Mouse (Mus musculus) liver, embryonic 14.5 days (tissue): ENCODE measurements around the gene Apobr. TPM values are rescaled to one million over a fixed set of nuclear protein-coding genes. Genes with fewer than 3 reads are reported as not detected.
A peak's percentile ranks its signal among the peaks of the same experiment; 100 is the strongest.

ENCODE experiments used
- ATAC-seq: fragments of 200-750 bp; cut with Nextera tagmentation; 2 replicates; pipeline ENCODE4 v1.8.0; 2017; ENCODE audit warnings: moderate number of reproducible peaks, mild to moderate bottlenecking, moderate library complexity; ENCODE audit not compliant: insufficient read depth
- DNase-seq, 3 experiments: peaks; one replicate each; pipeline ENCODE4 v3.0.0-alpha.2; 2012 to 2013; ENCODE audit warnings: low read depth in 3 of 3, low spot score in 3 of 3
- H3K27ac ChIP-seq: fragments of 300-500 bp; sonication (generic); 2 replicates; pipeline ENCODE4 v1.5.1; 2014; ENCODE audit warnings: moderate library complexity, mild to moderate bottlenecking, control low read depth, inconsistent platforms
- H3K27me3 ChIP-seq: fragments of 300-500 bp; sonication (generic); 2 replicates; pipeline ENCODE4 v1.6.1; 2014; ENCODE audit warnings: mild to moderate bottlenecking, low read length, moderate library complexity; ENCODE audit not compliant: control insufficient read depth, insufficient read depth
- H3K36me3 ChIP-seq: fragments of 300-500 bp; sonication (generic); replicated peaks from 2 replicates; pipeline ENCODE4 v1.6.1; 2014; ENCODE audit warnings: low read depth; ENCODE audit not compliant: control insufficient read depth, insufficient read depth
- H3K4me1 ChIP-seq, 2 experiments: fragments of 200-500 bp in 1 of 2; fragments of 300-500 bp in 1 of 2; sonication (generic) in 1 of 2; replicated peaks; 2 replicates each; pipeline ENCODE4 v1.6.1; 2012 to 2014; ENCODE audit warnings: antibody characterized with exemption in 1 of 2, inconsistent platforms in 1 of 2, low read length in 1 of 2; ENCODE audit not compliant: control insufficient read depth in 2 of 2, insufficient read depth in 2 of 2
- H3K4me2 ChIP-seq: fragments of 300-500 bp; sonication (generic); 2 replicates; pipeline ENCODE4 v1.6.1; 2014; ENCODE audit warnings: low read depth, mild to moderate bottlenecking, control low read depth, moderate library complexity
- H3K4me3 ChIP-seq, 2 experiments: fragments of 200-500 bp in 1 of 2; fragments of 300-500 bp in 1 of 2; sonication (generic) in 1 of 2; 2 replicates each; pipeline ENCODE4 v1.5.1; 2012 to 2014; ENCODE audit warnings: low read depth in 2 of 2, low read length in 2 of 2, mild to moderate bottlenecking in 2 of 2, control low read depth in 1 of 2, inconsistent platforms in 1 of 2, moderate library complexity in 1 of 2; ENCODE audit not compliant: insufficient read depth in 1 of 2
- H3K9ac ChIP-seq: fragments of 300-500 bp; sonication (generic); replicated peaks from 2 replicates; pipeline ENCODE4 v1.6.1; 2014; ENCODE audit warnings: mild to moderate bottlenecking, control low read depth, moderate library complexity
- H3K9me3 ChIP-seq: fragments of 300-500 bp; sonication (generic); 2 replicates; pipeline ENCODE4 v1.6.1; 2016; ENCODE audit warnings: low read length, mixed read lengths; ENCODE audit not compliant: control insufficient read depth
- CTCF ChIP-seq: IDR thresholded peaks from 2 replicates; pipeline ENCODE4 v1.5.1; 2016; ENCODE audit warnings: antibody characterized with exemption, low read depth, control low read depth
- EP300 ChIP-seq: IDR thresholded peaks from 2 replicates; pipeline ENCODE4 v1.6.1; 2016; ENCODE audit warnings: antibody characterized with exemption, low read depth
- WGBS: fragments of 180-500 bp; shearing (Covaris S2); extraction: QIAGEN DNeasy Blood & Tissue Kit; methylation state at CpG from one replicate; pipeline ENCODE4 v1.1.7; 2014; ENCODE audit not compliant: insufficient replicate concordance; 5-methylcytosine and 5-hydroxymethylcytosine counted together
- polyA plus RNA-seq, 2 experiments: library from polyadenylated mRNA; depleted of rRNA in 1 of 2; stranded (reverse) in 1 of 2; unstranded in 1 of 2; fragments of >200 nt; fragmentation: Nextera tagmentation in 1 of 2; extraction: Ambion mirVana in 1 of 2; gene quantifications; 2 replicates each; pipeline versions ENCODE4 v1.2.1 to v1.2.3; 2012 to 2014

Apobr gene
- polyA plus RNA-seq, 2 experiments: 0.69 to 1.6 TPM

DNA sequence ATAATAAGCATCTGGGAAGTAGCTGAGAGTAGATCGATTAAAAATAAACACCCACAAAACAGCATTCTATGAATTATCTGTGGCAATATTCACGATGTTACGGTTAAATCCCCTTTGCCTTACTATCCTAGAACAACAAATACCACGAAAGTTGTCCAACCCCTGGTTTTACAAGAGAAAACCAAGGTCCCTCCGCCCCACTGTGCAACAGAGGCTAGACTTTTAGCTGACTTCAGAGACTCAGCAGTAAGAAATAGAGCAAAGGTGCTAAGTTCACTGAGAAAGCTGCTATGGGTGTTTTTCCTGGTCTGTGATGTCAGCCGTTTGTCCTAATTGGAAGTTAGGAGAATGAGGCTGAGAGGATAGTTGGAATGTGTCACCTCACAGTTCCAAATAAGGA is 981 bp upstream of the Apobr start:
- Histone ChIP-seq H3K4me1 (peaks cover 3 to 10% of the 10 kb centered on the region in 2 experiments; a peak in 3 of 4 replicates), H3K27me3 (no peaks in the 10 kb centered on the region), H3K9me3 (no peaks in the 10 kb centered on the region), H3K9ac (peak overlapping the region; percentile 67; the same call in 1 of the 2 replicates), H3K4me2 (peak overlapping the region; percentile 75), H3K27ac (no peak overlapping the region), H3K4me3 (peak overlapping the region; percentile 68 to 93), H3K36me3 (no peaks in the 10 kb centered on the region)
- no peak for ATAC-seq
- WGBS: 41% methylated on average over 6 of the region's 6 CpGs
- no peak for TF ChIP-seq EP300
- TF ChIP-seq CTCF: no peak
- DNase-seq: no peak

DNA sequence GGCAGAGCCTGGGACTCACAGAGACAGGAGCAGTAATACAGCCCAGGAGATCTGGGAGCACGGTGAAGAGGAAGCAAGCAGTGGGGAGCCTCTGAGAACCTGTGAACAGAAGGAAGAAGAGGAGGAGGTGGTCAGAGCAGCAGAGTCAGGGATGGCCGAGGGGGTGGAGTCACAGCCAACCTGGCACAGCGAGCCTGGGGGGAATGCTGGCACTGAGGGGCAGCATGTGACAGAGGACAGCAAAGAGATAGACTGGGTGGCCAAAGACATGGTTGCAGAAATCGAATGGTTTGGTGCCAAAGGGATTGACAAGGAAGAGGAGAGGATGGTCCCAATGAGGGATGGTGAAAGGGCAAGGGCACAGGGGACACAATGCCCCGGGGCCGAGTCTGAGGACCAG is 975 bp downstream of the Apobr start, which contains the start of gene Cln3:
TSS of gene Cln3 (minus strand) at position 101 of the 400 bp plus-strand sequence.
- no peak within 1 kb of the TSS for H3K4me2 ChIP-seq
- no peak within 1 kb of the TSS for H3K9ac ChIP-seq
- H3K27me3 ChIP-seq: no peaks in the 10 kb centered on the region
- DNase-seq: no peak
- ATAC-seq: no peak
- H3K4me1 ChIP-seq: peaks cover 3 to 10% of the 10 kb centered on the region in 2 experiments; a peak in 3 of 4 replicates
- H3K36me3 ChIP-seq: no peaks in the 10 kb centered on the region
- no peak within 1 kb of the TSS for H3K27ac ChIP-seq
- WGBS: 42% methylated on average over 6 of the region's 6 CpGs
- H3K9me3 ChIP-seq: no peaks in the 10 kb centered on the region
- no peak for TF ChIP-seq CTCF
- no peak for TF ChIP-seq EP300
- 0 out of 4 replicates have a peak within 1 kb of the TSS, but pooled peaks of 1 of the 2 experiments have one; percentile 17 for H3K4me3 ChIP-seq

DNA sequence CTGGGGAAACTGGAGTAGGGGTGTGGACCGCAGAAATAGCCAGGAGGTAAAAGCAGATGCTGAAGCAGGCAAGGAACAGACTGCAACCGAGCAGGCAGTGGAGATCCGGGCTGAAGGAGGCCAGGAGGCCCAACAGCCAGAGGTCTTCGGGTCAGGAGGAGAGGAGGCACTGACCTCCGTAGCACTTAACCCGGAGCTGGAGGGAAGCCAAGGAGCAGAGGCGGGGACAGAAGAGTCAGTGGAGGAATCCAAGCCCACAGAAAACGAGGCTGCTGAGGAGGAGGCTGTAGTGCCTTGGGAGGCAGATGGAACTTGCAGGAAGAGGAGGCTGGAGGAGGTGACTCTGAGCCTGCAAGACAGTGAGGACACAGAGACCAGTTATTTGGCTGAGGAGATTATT is 2.1 kb downstream of the Apobr start:
- TF ChIP-seq EP300: no peak
- no peak for TF ChIP-seq CTCF
- no peak overlapping the region for H3K4me3 ChIP-seq
- no peaks in the 10 kb centered on the region for H3K27me3 ChIP-seq
- H3K36me3 ChIP-seq: no peaks in the 10 kb centered on the region
- ATAC-seq (no peak), DNase-seq (no peak)
- H3K9ac ChIP-seq: no peak overlapping the region
- H3K4me1 ChIP-seq: peaks cover 3 to 10% of the 10 kb centered on the region in 2 experiments; a peak in 3 of 4 replicates
- 59% methylated on average over 8 of the region's 8 CpGs for WGBS
- no peak overlapping the region for H3K27ac ChIP-seq
- no peaks in the 10 kb centered on the region for H3K9me3 ChIP-seq
- no peak overlapping the region for H3K4me2 ChIP-seq

DNA sequence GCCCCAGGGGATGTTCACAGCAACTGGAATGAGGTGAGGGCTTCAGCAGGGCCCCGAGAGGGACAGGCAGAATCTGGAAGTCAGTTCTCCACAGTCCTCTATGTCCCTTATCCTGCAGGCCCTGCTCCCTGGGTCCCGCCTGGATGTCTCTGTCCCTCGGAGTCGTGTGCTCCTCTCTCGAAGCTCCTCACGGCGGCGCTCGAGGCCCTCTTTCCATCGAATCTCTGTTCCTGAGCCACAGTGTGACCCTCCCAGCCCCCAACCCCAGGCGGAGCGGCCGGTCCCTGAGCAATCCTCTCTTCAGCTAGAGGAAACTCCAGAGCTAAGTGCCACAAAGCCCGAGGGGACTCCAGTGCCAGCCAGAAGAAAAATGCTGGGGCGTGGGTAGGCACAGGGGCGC is 3.0 kb downstream of the Apobr start:
- Histone ChIP-seq H3K4me2 (no peak overlapping the region), H3K36me3 (no peaks in the 10 kb centered on the region), H3K4me3 (no peak overlapping the region), H3K9me3 (no peaks in the 10 kb centered on the region), H3K4me1 (peaks cover 3 to 10% of the 10 kb centered on the region in 2 experiments; a peak in 3 of 4 replicates), H3K27ac (no peak overlapping the region), H3K9ac (no peak overlapping the region), H3K27me3 (no peaks in the 10 kb centered on the region)
- no peak for TF ChIP-seq EP300
- TF ChIP-seq CTCF: peak; percentile 61
- ATAC-seq (no peak), DNase-seq (no peak)
- WGBS: 28% methylated on average over 16 of the region's 16 CpGs

DNA sequence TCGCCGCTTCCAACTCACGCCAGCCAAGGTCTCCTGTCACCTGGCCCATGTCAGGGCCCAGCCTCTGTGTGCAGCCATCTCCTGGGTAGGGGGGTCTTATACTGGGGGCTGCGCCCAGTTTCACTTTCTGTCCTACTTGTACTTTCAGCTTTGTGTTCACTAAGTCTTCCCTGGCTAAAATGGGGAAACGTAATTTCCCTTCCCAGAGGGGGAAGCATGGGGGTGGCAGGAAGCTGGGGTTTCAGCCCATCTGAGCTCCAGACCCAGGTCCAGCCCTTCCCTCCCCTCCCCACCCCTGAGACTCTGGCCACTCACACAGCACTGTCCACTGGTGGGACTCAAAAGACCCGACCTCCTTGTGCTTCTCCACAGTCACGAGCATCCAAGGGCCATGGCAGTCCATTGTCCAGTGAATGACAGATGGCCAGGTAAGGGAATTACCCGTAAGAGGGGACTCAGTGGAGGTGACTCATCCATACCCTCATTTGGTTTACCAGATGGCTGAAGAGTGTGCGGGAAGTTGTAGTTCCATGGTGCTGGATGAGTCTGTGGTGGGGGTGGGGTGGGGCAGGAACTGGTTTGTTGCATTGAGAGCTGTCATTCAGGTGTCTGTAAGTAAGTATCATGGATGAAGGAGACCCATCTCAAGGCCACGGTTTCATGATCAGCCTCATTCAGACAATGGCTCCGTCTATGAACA is 10.3 kb downstream of the Apobr start, which contains the start of gene Il27:
TSS of gene Il27 (minus strand) at position 80 of the 700 bp plus-strand sequence.
- Histone ChIP-seq H3K36me3 (no peaks in the 10 kb centered on the region), H3K4me2 (no peak within 1 kb of the TSS), H3K4me3 (no peak within 1 kb of the TSS), H3K27me3 (no peaks in the 10 kb centered on the region), H3K9me3 (no peaks in the 10 kb centered on the region), H3K9ac (no peak within 1 kb of the TSS), H3K27ac (no peak within 1 kb of the TSS), H3K4me1 (peaks cover 0 to 3% of the 10 kb centered on the region in 2 experiments; a peak in 2 of 4 replicates)
- 55% methylated on average over 11 of the region's 11 CpGs for WGBS
- TF ChIP-seq EP300: no peak
- no peak for TF ChIP-seq CTCF
- DNase-seq (no peak), ATAC-seq (no peak)
